Mouse (Mus musculus) hindbrain, embryonic 15.5 days (tissue): ENCODE results near the gene Flvcr2. TPM values are rescaled to one million over a fixed set of nuclear protein-coding genes. Genes with fewer than 3 reads are reported as not detected.
A peak's percentile ranks its signal among the peaks of the same experiment; 100 is the strongest.

Source experiments
- ATAC-seq: fragments of 200-750 bp; cut with Nextera tagmentation; 2 replicates; pipeline ENCODE4 v1.8.0; 2017; ENCODE audit warnings: low read depth, moderate number of reproducible peaks, moderate TSS enrichment; ENCODE audit not compliant: low FRiP score
- H3K27ac ChIP-seq: fragments of 300-500 bp; sonication (generic); replicated peaks from 2 replicates; pipeline ENCODE4 v1.5.1; 2015; ENCODE audit warnings: mild to moderate bottlenecking, inconsistent platforms
- H3K27me3 ChIP-seq: fragments of 300-500 bp; sonication (generic); 2 replicates; pipeline ENCODE4 v1.6.1; 2015; ENCODE audit warnings: control low read depth, inconsistent platforms
- H3K36me3 ChIP-seq: fragments of 300-500 bp; sonication (generic); 2 replicates; pipeline ENCODE4 v1.6.1; 2015; ENCODE audit warnings: control low read depth, inconsistent platforms
- H3K4me1 ChIP-seq: fragments of 300-500 bp; sonication (generic); replicated peaks from 2 replicates; pipeline ENCODE4 v1.6.1; 2015; ENCODE audit warnings: control low read depth, inconsistent platforms
- H3K4me2 ChIP-seq: fragments of 300-500 bp; sonication (generic); 2 replicates; pipeline ENCODE4 v1.6.1; 2015; ENCODE audit warnings: moderate library complexity, mild to moderate bottlenecking, inconsistent platforms
- H3K4me3 ChIP-seq: fragments of 300-500 bp; sonication (generic); 2 replicates; pipeline ENCODE4 v1.5.1; 2015; ENCODE audit warnings: mild to moderate bottlenecking, inconsistent platforms
- H3K9ac ChIP-seq: fragments of 300-500 bp; sonication (generic); 2 replicates; pipeline ENCODE4 v1.6.1; 2015; ENCODE audit warnings: inconsistent platforms
- H3K9me3 ChIP-seq: fragments of 300-500 bp; sonication (generic); 2 replicates; pipeline ENCODE4 v1.6.1; 2016; ENCODE audit warnings: control low read depth, inconsistent platforms
- WGBS: fragments of 180-500 bp; shearing (Covaris S2); methylation state at CpG from one replicate; pipeline ENCODE4 v1.1.7; 2015; 5-methylcytosine and 5-hydroxymethylcytosine counted together
- microRNA-seq: library from miRNA; unstranded; fragments of <30 nt; microRNA quantifications from one replicate; pipeline ENCODE4, GENCODE M21; 2016
- polyA plus RNA-seq: library from polyadenylated mRNA; unstranded; fragments of >200 nt; fragmentation: Nextera tagmentation; extraction: Ambion mirVana; gene quantifications from 2 replicates; pipeline ENCODE4 v1.2.1, GENCODE M21; 2015

The Flvcr2 gene
- polyA plus RNA-seq, 1 experiment from 2014 or later: 5.4 TPM

DNA sequence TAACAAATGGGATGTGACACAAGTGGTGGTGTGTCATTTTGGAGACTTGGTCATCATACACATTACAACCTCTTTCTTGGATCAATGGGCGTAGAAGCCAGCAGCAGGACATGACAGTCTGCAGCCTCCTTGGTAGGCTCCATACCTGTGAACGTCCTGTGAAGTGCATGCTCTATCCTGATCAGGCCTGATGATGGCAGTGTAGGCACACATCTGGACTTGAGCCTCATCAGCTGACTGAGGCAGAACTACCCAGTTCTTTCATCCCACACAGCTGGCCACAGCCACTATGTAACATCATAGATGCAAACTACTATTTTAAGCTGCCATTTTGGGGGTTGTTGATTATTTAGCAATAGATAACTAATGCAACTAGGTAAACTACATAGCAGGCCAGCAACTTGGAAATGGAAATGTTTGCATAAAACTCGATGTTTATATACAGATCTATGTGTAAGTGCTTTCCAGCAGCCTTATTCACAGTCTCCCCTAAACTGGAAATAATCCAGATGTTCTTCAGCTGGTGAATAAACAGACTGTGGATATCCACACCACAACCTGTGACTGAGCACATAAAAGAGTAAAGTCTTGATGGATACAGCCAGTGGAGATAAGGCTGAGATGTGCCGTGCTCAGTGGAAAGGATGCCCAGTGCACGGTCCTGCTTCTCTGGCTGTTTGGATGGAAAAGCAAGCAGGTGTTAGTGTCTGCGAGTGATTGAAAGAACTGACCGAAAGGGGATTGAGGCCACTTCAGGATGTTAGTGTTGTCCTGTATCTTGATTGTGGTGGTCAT, 102.0 kb downstream of the Flvcr2 start:
- Histone ChIP-seq H3K4me1 (no peaks in the 10 kb centered on the region), H3K27me3 (no peaks in the 10 kb centered on the region), H3K4me3 (no peak overlapping the region), H3K9me3 (no peaks in the 10 kb centered on the region), H3K9ac (no peak overlapping the region), H3K36me3 (peaks cover 10% of the 10 kb centered on the region; the same call in 1 of the 2 replicates), H3K4me2 (no peak overlapping the region), H3K27ac (no peak overlapping the region)
- ATAC-seq: no peak
- WGBS: 83% methylated on average over 7 of the region's 7 CpGs

DNA sequence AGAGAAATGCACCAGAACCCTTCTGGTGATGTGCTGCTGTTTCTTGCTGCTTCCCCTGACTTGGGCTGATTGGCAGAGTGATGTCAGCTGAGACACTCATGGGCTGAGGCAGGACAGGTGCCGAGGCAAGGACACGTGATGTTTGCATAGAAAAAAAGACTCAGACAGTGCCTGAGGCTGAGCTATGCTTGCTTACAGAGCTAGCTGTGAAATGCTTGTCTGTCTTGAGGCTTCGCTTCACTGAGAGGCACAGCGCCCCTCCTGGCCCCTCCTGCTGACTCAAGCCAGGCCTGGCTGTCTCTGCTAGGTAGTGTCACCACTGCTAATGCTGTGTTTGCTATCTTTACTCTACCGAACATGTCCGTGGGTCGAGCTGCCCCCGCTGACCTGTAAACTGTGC, 104.3 kb downstream of the Flvcr2 start:
- 87% methylated on average over 8 of the region's 8 CpGs for WGBS

DNA sequence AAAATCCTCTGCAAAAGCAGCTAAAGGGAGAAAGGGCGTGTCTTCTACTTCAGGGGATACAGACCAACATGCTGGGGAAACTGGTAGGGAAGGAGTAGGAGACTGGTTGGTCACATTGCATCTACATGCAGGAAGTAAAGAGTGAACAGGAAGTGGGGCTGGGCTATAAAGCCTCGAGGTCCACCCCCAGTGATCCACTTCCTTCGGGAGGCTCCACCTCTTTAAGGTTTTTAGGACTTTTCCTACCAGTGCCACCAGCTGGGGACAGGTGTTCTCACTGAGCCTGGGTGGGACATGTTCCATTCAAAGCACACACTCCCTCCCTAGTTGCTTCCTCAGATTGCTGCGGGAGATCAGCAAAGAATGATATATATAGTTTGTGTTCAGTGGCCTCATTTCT, 107.5 kb downstream of the Flvcr2 start:
- Histone ChIP-seq H3K4me2 (no peak overlapping the region), H3K9ac (no peak overlapping the region), H3K4me3 (no peak overlapping the region), H3K27me3 (no peaks in the 10 kb centered on the region), H3K36me3 (0 out of 2 replicates have a peak, but pooled peaks cover 4% of the 10 kb centered on the region), H3K27ac (no peak overlapping the region), H3K4me1 (no peaks in the 10 kb centered on the region; the same call in 1 of the 2 replicates), H3K9me3 (no peaks in the 10 kb centered on the region)
- ATAC-seq: no peak
- WGBS: 92% methylated on average over 4 of the region's 4 CpGs

More for the DNA sequence above, 104.3 kb downstream of the Flvcr2 start:
- Histone ChIP-seq H3K27me3 (no peaks in the 10 kb centered on the region), H3K4me2 (no peak overlapping the region), H3K36me3 (0 out of 2 replicates have a peak, but pooled peaks cover 5% of the 10 kb centered on the region), H3K9ac (no peak overlapping the region), H3K27ac (no peak overlapping the region), H3K9me3 (no peaks in the 10 kb centered on the region), H3K4me1 (no peaks in the 10 kb centered on the region), H3K4me3 (no peak overlapping the region)
- ATAC-seq: no peak

DNA sequence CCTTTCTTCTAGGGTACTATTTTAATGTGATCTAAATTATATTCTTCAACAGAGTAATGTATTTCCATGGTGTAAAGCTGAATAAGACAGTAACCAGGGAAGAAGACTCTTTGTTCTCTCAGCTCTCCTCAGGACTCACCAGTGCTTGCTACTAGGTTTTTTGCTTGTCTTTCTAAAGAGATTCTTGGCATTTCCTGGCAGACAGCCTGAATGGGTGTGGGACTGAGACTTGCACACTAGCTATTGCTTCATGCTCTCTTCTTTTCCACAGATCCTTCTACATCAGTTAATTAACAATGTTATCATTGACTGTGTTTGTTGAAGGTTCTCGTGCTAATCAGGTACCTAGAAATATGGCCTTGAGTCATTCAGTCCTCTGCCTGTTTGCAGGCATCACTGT, 107.9 kb downstream of the Flvcr2 start:
- Histone ChIP-seq H3K4me2 (no peak overlapping the region), H3K36me3 (0 out of 2 replicates have a peak, but pooled peaks cover 4% of the 10 kb centered on the region), H3K9ac (no peak overlapping the region), H3K4me3 (no peak overlapping the region), H3K27me3 (no peaks in the 10 kb centered on the region), H3K27ac (no peak overlapping the region), H3K9me3 (no peaks in the 10 kb centered on the region), H3K4me1 (no peaks in the 10 kb centered on the region; the same call in 1 of the 2 replicates)
- WGBS: 83% methylated on average over 1 of the region's 1 CpGs
- no peak for ATAC-seq

DNA sequence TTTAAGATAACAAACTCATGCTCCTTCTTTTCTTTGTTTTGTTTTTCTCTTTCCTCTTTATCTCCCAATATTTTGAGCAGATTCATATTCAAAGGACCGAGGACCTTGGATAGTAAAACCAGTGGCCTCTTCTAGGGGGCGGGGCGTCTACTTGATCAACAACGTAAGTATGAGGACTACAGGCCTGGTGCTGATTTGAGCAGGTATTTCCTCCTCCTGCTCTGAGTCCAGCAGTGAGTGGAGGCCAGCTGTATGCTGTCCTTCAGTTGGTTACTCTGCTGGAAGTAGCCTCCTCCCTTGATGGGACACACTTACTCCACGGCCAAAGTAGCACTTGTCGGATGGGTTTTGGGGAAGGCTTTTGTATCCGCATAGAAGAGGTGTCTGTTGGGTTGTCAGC, 111.0 kb downstream of the Flvcr2 start:
- Histone ChIP-seq H3K4me2 (no peak overlapping the region), H3K36me3 (0 out of 2 replicates have a peak, but pooled peaks cover 4% of the 10 kb centered on the region), H3K9me3 (no peaks in the 10 kb centered on the region), H3K27ac (no peak overlapping the region), H3K4me3 (no peak overlapping the region), H3K4me1 (no peaks in the 10 kb centered on the region; the same call in 1 of the 2 replicates), H3K27me3 (no peaks in the 10 kb centered on the region), H3K9ac (no peak overlapping the region)
- 93% methylated on average over 7 of the region's 7 CpGs for WGBS
- no peak for ATAC-seq

DNA sequence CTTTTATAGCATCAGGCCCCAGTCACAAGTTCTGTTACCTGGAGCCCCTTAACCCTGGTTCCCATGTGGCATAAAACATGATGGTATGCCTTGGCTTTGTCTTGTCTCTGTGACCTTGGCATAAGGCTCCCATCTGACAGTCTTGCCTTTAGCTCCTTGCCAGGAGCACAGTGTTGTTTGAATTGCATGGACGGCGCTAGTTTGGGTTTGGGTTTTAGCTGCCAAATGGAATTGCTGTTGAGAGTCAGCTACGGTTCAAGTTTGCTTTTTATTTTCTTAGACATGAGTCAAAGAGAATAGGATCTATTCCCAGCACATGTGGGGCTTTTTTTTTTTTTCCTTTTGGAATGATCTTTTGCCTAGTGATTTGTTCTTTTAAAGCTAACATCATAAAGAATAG, 112.8 kb downstream of the Flvcr2 start:
- no peak for ATAC-seq
- peaks cover 3% of the 10 kb centered on the region; the same call in 1 of the 2 replicates for H3K36me3 ChIP-seq
- H3K9me3 ChIP-seq: no peaks in the 10 kb centered on the region
- no peak overlapping the region for H3K4me3 ChIP-seq
- no peak overlapping the region for H3K9ac ChIP-seq
- H3K27ac ChIP-seq: no peak overlapping the region
- H3K27me3 ChIP-seq: no peaks in the 10 kb centered on the region
- H3K4me2 ChIP-seq: no peak overlapping the region
- WGBS: 67% methylated on average over 3 of the region's 3 CpGs
- H3K4me1 ChIP-seq: peaks cover 6% of the 10 kb centered on the region

DNA sequence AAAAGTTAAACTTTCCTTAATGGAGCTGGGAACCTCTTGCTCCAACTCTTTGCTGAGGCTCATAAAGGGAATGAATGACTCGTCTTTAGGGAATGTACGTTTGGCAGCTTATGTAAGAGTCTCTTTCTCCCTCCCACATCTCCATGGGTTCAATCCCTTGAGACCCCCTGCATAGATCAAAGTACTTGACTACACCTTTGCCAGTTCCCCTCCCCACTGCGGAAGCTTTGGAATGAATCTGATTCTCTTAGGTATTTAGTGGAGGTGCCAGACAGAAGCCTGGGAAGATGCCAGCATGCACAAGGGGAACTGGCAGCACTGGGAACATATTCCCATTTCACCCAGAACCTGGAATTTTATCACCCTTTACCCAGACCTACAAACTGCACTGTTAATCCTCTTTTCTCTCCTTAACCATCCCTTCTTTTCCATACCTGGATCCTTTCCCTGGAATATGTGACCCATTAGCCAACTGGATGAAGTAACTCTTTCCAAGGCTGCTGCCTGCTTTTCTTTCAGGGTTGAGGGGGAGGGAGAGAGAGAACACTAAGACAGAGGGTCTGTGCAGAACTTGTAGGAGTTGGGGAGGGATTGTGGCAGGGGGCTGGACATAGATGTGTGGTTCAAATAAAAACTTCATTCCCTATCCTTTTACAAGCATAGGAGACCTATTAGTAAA, 113.3 kb downstream of the Flvcr2 start:
- Histone ChIP-seq H3K27me3 (no peaks in the 10 kb centered on the region), H3K4me2 (no peak overlapping the region), H3K4me1 (peaks cover 6% of the 10 kb centered on the region), H3K27ac (no peak overlapping the region), H3K4me3 (no peak overlapping the region), H3K9me3 (no peaks in the 10 kb centered on the region), H3K36me3 (peaks cover 7% of the 10 kb centered on the region; the same call in 1 of the 2 replicates), H3K9ac (no peak overlapping the region)
- ATAC-seq: no peak
- 57% methylated on average over 3 of the region's 3 CpGs for WGBS

DNA sequence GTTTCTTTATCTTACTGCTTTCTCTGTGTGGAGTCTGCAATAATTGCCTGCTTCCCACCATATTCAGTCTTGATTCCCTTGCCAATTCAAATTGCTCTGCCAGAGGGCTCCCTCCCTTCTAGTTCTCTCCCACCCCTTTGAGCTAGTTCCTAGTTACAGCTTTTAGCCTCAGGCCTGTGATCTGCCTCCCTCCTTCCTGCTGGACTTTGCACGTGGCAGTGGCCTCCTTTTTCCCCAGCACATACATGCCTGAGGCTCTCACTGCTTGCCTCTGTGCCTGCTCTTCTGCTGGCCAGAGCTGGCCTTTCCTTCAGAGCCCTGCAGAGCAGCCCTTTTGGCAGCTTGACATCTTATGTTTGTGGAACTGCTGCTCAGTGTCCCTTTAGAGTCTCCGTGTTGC, 116.2 kb downstream of the Flvcr2 start:
- ATAC-seq: no peak
- Histone ChIP-seq H3K4me1 (peaks cover 6% of the 10 kb centered on the region), H3K36me3 (peaks cover 7% of the 10 kb centered on the region; the same call in 1 of the 2 replicates), H3K27ac (peak overlapping the region; percentile 39), H3K27me3 (no peaks in the 10 kb centered on the region), H3K4me2 (no peak overlapping the region), H3K9me3 (no peaks in the 10 kb centered on the region), H3K4me3 (no peak overlapping the region), H3K9ac (no peak overlapping the region)
- 33% methylated on average over 2 of the region's 2 CpGs for WGBS

Small RNAs within 50 kb of the gene (microRNA-seq; reads per million reads assigned to microRNA genes)
- gene Gm47285: not detected

Other genes starting within 250 kb of the Flvcr2 start
- gene Jdp2, start 147.5 kb upstream of the Flvcr2 start, polyA plus RNA-seq: 0.54 and 0.64 TPM in 2 replicates
- 1.3 and 1.5 TPM in 2 replicates for gene Batf, start 59.9 kb upstream of the Flvcr2 start, polyA plus RNA-seq
- 98.8 and 110 TPM in 2 replicates for gene Erg28, start 78.0 kb downstream of the Flvcr2 start, polyA plus RNA-seq
- gene Ttll5, start 78.1 kb downstream of the Flvcr2 start, polyA plus RNA-seq: 11.8 and 12.0 TPM in 2 replicates